Mouse (Mus musculus) liver, postnatal 0 days (tissue): ENCODE results near the gene Dgki. TPM values are rescaled to one million over a fixed set of nuclear protein-coding genes. Genes with fewer than 3 reads are reported as not detected.

Source experiments
- ATAC-seq: fragments of 200-750 bp; cut with Nextera tagmentation; 2 replicates; pipeline ENCODE4 v1.8.0; 2017; ENCODE audit warnings: mild to moderate bottlenecking, moderate library complexity
- DNase-seq: peaks from one replicate; pipeline ENCODE4 v3.0.0-alpha.2; 2016
- H3K27ac ChIP-seq: fragments of 300-500 bp; sonication (generic); 2 replicates; pipeline ENCODE4 v1.5.1; 2014; ENCODE audit warnings: antibody characterized with exemption, moderate library complexity, mild to moderate bottlenecking, low read depth
- H3K27me3 ChIP-seq: fragments of 300-500 bp; sonication (generic); 2 replicates; pipeline ENCODE4 v1.6.1; 2014; ENCODE audit warnings: low read length, control low read depth, mixed read lengths; ENCODE audit not compliant: insufficient read depth
- H3K36me3 ChIP-seq: fragments of 300-500 bp; sonication (generic); replicated peaks from 2 replicates; pipeline ENCODE4 v1.6.1; 2014; ENCODE audit warnings: mild to moderate bottlenecking, control low read depth, low read length, moderate library complexity, mixed read lengths; ENCODE audit not compliant: insufficient read depth
- H3K4me1 ChIP-seq: fragments of 300-500 bp; sonication (generic); 2 replicates; pipeline ENCODE4 v1.6.1; 2014; ENCODE audit warnings: antibody characterized with exemption, mild to moderate bottlenecking, control low read depth; ENCODE audit not compliant: insufficient read depth
- H3K4me2 ChIP-seq: fragments of 300-500 bp; sonication (generic); 2 replicates; pipeline ENCODE4 v1.6.1; 2014; ENCODE audit warnings: low read depth, mild to moderate bottlenecking, low read length, moderate library complexity, mixed read lengths
- H3K4me3 ChIP-seq: fragments of 300-500 bp; sonication (generic); 2 replicates; pipeline ENCODE4 v1.5.1; 2014; ENCODE audit warnings: low read depth, low read length
- H3K9ac ChIP-seq: fragments of 300-500 bp; sonication (generic); replicated peaks from 2 replicates; pipeline ENCODE4 v1.6.1; 2014; ENCODE audit warnings: mild to moderate bottlenecking, moderate library complexity
- H3K9me3 ChIP-seq: fragments of 300-500 bp; sonication (generic); 2 replicates; pipeline ENCODE4 v1.6.1; 2016; ENCODE audit warnings: mild to moderate bottlenecking, control low read depth, low read length, mixed read lengths
- CTCF ChIP-seq: sonication (generic); IDR thresholded peaks from 2 replicates; pipeline ENCODE4 v1.5.1; 2016; ENCODE audit warnings: antibody characterized with exemption, low read depth
- EP300 ChIP-seq: IDR thresholded peaks from 2 replicates; pipeline ENCODE4 v1.6.1; 2016; ENCODE audit warnings: antibody characterized with exemption, low read depth, mild to moderate bottlenecking
- WGBS: fragments of 180-500 bp; shearing (Covaris S2); extraction: QIAGEN DNeasy Blood & Tissue Kit; methylation state at CpG from one replicate; pipeline ENCODE4 v1.1.7; 2014; ENCODE audit not compliant: insufficient replicate concordance; 5-methylcytosine and 5-hydroxymethylcytosine counted together
- polyA plus RNA-seq: library from polyadenylated mRNA; unstranded; fragments of >200 nt; fragmentation: Nextera tagmentation; extraction: Ambion mirVana; gene quantifications from 2 replicates; pipeline ENCODE4 v1.2.1, GENCODE M21; 2015

Gene Dgki
- polyA plus RNA-seq, 1 experiment from 2014 or later = 0.56 TPM

DNA sequence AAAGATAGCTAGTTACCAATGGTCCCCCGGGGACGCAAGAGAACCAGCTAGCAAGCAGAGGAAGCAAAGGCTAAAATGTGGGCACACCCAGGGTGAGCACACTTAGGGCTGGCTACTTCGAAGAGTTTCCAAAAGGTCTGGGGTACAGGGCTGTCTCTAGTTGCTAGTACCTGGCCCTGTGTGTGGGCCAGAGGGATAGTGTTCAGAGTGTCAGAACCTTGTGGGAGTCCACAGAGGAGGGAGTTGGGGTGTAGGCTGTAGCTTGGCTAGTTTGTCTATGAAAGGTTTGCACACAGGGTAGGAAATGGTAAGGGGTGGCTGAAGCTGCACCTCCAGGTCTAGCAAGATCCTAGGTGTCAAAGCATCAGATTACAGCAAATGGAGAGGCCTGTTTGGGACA lies 25.1 kb upstream of the Dgki start:
- Histone ChIP-seq H3K4me1 (no peaks in the 10 kb centered on the region), H3K27ac (no peak overlapping the region), H3K4me3 (no peak overlapping the region), H3K4me2 (no peak overlapping the region), H3K9me3 (no peaks in the 10 kb centered on the region), H3K27me3 (no peaks in the 10 kb centered on the region), H3K9ac (no peak overlapping the region), H3K36me3 (no peaks in the 10 kb centered on the region)
- WGBS = 71% methylated on average over 3 of the region's 3 CpGs
- TF ChIP-seq EP300 (no peak), CTCF (no peak)
- ATAC-seq (no peak), DNase-seq (no peak)

DNA sequence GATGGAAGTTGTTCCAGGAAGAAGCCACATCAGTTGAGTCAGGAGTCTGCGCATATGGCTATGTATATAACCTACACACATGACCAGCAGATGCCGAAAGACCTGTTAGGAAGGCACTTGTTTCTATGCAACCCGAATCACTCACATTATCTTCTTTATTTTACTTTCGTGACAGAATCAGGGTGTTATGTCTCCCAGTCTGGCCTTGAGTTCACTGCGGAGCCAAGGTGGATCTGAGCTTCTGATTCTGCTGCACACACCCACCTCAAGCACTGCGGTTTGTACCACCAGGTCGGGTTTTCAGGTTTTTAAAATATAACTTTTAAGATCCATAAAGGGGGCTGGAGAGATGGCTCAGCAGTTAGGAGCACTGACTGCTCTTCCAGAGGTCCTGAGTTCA lies 22.7 kb upstream of the Dgki start:
- TF ChIP-seq EP300 (no peak), CTCF (no peak)
- H3K4me3 ChIP-seq = no peak overlapping the region
- H3K27ac ChIP-seq = no peak overlapping the region
- no peak overlapping the region for H3K9ac ChIP-seq
- H3K27me3 ChIP-seq = no peaks in the 10 kb centered on the region
- H3K36me3 ChIP-seq = no peaks in the 10 kb centered on the region
- no peak for DNase-seq
- 75% methylated on average over 7 of the region's 7 CpGs for WGBS
- no peaks in the 10 kb centered on the region for H3K9me3 ChIP-seq
- H3K4me2 ChIP-seq = no peak overlapping the region
- no peaks in the 10 kb centered on the region for H3K4me1 ChIP-seq
- ATAC-seq = no peak

DNA sequence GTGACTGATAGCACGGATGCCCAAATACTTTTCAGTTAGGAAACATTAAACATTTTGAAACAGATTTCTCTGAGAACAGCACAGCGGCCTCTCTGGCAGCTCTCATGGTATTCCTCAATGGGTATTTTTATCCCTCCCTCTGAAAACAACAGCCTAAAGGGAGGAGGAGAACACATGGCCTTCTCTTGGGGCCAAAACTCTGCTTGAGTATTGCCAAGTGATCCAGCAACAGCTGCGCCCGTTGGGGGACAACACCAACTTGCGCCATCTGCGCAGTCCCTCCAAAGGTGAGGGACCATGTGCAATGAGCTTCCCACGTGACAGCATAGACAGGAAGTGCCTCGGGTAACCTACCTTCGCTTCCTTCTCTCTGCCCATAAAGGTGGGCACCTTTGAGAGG lies 22.1 kb upstream of the Dgki start:
- Histone ChIP-seq H3K36me3 (no peaks in the 10 kb centered on the region), H3K9ac (no peak overlapping the region), H3K4me1 (no peaks in the 10 kb centered on the region), H3K27ac (no peak overlapping the region), H3K4me2 (no peak overlapping the region), H3K27me3 (no peaks in the 10 kb centered on the region), H3K4me3 (no peak overlapping the region), H3K9me3 (no peaks in the 10 kb centered on the region)
- no peak for ATAC-seq
- 77% methylated on average over 9 of the region's 9 CpGs for WGBS
- DNase-seq = no peak
- TF ChIP-seq CTCF (no peak), EP300 (no peak)

DNA sequence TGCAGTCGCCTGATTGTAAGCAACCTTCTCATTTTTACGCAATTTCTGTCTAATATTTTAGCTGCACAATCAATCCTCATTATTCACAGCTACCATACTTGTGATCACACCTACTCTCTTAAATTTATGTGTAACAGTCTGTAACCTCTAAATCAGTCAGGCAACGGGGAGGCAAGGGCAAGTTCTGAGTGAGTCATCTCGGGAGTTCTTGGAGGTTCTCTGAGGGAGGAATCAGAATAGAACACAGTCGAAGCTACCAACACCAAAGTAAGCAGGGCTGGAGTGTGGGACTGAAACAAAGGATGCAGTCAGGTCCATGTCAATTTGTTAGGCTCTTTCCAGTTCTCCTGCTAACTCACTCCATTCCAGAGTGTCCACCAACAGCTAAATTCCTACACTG lies 17.9 kb upstream of the Dgki start:
- TF ChIP-seq CTCF (no peak), EP300 (no peak)

DNA sequence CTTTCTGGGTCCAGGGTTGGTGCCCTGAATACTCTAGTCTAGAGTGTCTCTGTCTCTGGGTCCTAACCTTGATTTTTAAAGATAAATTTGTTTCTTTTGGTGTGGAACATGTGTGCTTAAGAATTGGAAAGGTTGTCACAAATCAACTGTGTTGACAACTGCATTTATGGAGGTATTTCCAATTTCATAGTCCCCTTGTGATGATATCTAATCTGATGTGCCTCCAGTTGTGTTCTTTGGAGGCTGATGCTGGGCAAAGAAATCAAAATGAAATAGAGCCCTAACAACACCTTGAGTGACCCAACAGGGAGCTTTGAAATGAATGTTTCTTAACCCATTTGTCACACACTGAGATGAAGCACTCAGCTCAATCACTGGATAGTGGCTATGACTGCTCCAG lies 15.5 kb upstream of the Dgki start:
- Histone ChIP-seq H3K4me3 (no peak overlapping the region), H3K4me2 (no peak overlapping the region), H3K9ac (no peak overlapping the region), H3K27me3 (no peaks in the 10 kb centered on the region), H3K27ac (no peak overlapping the region), H3K4me1 (no peaks in the 10 kb centered on the region), H3K36me3 (no peaks in the 10 kb centered on the region), H3K9me3 (0 out of 2 replicates have a peak, but pooled peaks cover 2% of the 10 kb centered on the region)
- DNase-seq = no peak
- ATAC-seq = no peak
- TF ChIP-seq CTCF (no peak), EP300 (no peak)

More for the DNA sequence above, 17.9 kb upstream of the Dgki start:
- no peak overlapping the region for H3K4me3 ChIP-seq
- 0 out of 2 replicates have a peak, but pooled peaks cover 2% of the 10 kb centered on the region for H3K9me3 ChIP-seq
- 72% methylated on average over 5 of the region's 5 CpGs for WGBS
- DNase-seq = no peak
- no peaks in the 10 kb centered on the region for H3K36me3 ChIP-seq
- no peak overlapping the region for H3K9ac ChIP-seq
- H3K27ac ChIP-seq = no peak overlapping the region
- no peaks in the 10 kb centered on the region for H3K27me3 ChIP-seq
- no peak overlapping the region for H3K4me2 ChIP-seq
- no peaks in the 10 kb centered on the region for H3K4me1 ChIP-seq
- no peak for ATAC-seq

DNA sequence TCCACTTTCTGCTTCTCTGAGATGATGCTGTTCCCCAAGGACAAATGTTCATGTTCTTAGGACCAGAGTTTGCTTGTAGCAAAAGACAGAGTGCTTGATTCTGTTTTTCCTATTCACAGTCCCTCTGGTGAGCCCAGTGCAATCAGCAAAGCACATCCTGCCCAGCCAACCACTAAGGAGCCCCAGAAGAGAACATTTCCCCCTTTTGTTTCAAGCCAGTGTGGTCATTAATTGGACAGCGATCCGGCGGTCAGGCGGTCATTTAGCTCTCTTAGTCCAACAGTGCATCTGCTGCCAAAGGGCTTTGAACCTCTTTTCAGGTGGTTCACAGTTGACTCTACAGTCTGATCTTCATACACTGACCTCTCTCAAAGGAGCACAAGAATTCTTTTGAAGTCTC lies 10.6 kb upstream of the Dgki start:
- H3K27ac ChIP-seq = no peak overlapping the region
- ATAC-seq (no peak), DNase-seq (no peak)
- no peak overlapping the region for H3K4me3 ChIP-seq
- H3K4me2 ChIP-seq = no peak overlapping the region
- no peaks in the 10 kb centered on the region for H3K27me3 ChIP-seq
- H3K36me3 ChIP-seq = no peaks in the 10 kb centered on the region
- WGBS = 61% methylated on average over 4 of the region's 4 CpGs
- TF ChIP-seq EP300 (no peak), CTCF (no peak)
- H3K9ac ChIP-seq = no peak overlapping the region
- H3K4me1 ChIP-seq = no peaks in the 10 kb centered on the region
- no peaks in the 10 kb centered on the region for H3K9me3 ChIP-seq

DNA sequence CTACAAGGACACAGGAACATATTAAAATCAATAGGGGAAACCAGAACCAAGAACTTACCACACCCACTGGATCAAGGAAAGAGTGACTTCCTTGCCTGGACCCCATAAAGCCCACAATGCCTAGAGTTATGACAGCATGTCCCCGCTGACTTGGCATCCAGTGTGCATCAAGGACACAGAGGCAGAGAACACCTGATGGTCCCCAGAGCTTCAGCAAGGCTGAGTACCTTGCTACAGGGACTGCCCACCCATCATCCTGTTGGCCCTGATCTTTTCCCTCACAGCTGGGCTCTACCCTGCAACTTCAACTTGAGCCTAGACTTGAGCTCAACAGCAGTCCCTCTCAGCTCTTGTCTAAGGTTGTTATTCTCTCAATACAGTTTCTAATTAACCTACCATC lies 6.6 kb upstream of the Dgki start:
- H3K27ac ChIP-seq = no peak overlapping the region
- no peak overlapping the region for H3K9ac ChIP-seq
- H3K4me2 ChIP-seq = no peak overlapping the region
- WGBS = 65% methylated on average over 1 of the region's 1 CpGs
- H3K9me3 ChIP-seq = no peaks in the 10 kb centered on the region
- H3K27me3 ChIP-seq = peaks cover 5% of the 10 kb centered on the region
- DNase-seq (no peak), ATAC-seq (no peak)
- TF ChIP-seq CTCF = no peak
- TF ChIP-seq EP300 = no peak
- H3K4me3 ChIP-seq = no peak overlapping the region
- H3K4me1 ChIP-seq = no peaks in the 10 kb centered on the region
- no peaks in the 10 kb centered on the region for H3K36me3 ChIP-seq
